Mouse (Mus musculus) neural tube, embryonic 15.5 days (tissue): ENCODE measurements around the gene Zfp865. TPM values are rescaled to one million over a fixed set of nuclear protein-coding genes. Genes with fewer than 3 reads are reported as not detected.
"Not testable (repeated sequence)": the region's sequence is repeated elsewhere in the genome, so short reads cannot be mapped to it uniquely, and the experiment has no call there.

Source experiments
- ATAC-seq: fragments of 200-750 bp; cut with Nextera tagmentation; 2 replicates; pipeline ENCODE4 v1.8.0; 2017; ENCODE audit warnings: mild to moderate bottlenecking, moderate TSS enrichment, moderate library complexity; ENCODE audit not compliant: low FRiP score
- H3K27ac ChIP-seq: fragments of 300-500 bp; sonication (generic); replicated peaks from 2 replicates; pipeline ENCODE4 v1.5.1; 2015; ENCODE audit warnings: mild to moderate bottlenecking, inconsistent platforms
- H3K27me3 ChIP-seq: fragments of 300-500 bp; sonication (generic); replicated peaks from 2 replicates; pipeline ENCODE4 v1.6.1; 2015; ENCODE audit warnings: inconsistent platforms
- H3K36me3 ChIP-seq: fragments of 300-500 bp; sonication (generic); 2 replicates; pipeline ENCODE4 v1.6.1; 2015; ENCODE audit warnings: inconsistent platforms
- H3K4me1 ChIP-seq: fragments of 300-500 bp; sonication (generic); 2 replicates; pipeline ENCODE4 v1.6.1; 2015; ENCODE audit warnings: inconsistent platforms
- H3K4me2 ChIP-seq: fragments of 300-500 bp; sonication (generic); 2 replicates; pipeline ENCODE4 v1.6.1; 2015; ENCODE audit warnings: inconsistent platforms, mild to moderate bottlenecking, moderate library complexity
- H3K4me3 ChIP-seq: fragments of 300-500 bp; sonication (generic); replicated peaks from 2 replicates; pipeline ENCODE4 v1.5.1; 2015; ENCODE audit warnings: mild to moderate bottlenecking, inconsistent platforms
- H3K9ac ChIP-seq: fragments of 300-500 bp; sonication (generic); replicated peaks from 2 replicates; pipeline ENCODE4 v1.6.1; 2015; ENCODE audit warnings: mild to moderate bottlenecking, inconsistent platforms
- H3K9me3 ChIP-seq: fragments of 300-500 bp; sonication (generic); replicated peaks from 2 replicates; pipeline ENCODE4 v1.6.1; 2016; ENCODE audit warnings: inconsistent platforms
- WGBS: fragments of 180-500 bp; shearing (Covaris S2); methylation state at CpG from one replicate; pipeline ENCODE4 v1.1.7; 2015; ENCODE audit warnings: mixed read lengths; 5-methylcytosine and 5-hydroxymethylcytosine counted together
- polyA plus RNA-seq: library from polyadenylated mRNA; unstranded; fragments of >200 nt; fragmentation: Nextera tagmentation; extraction: Ambion mirVana; gene quantifications from 2 replicates; pipeline ENCODE4 v1.2.1, GENCODE M21; 2015

Zfp865 gene
- polyA plus RNA-seq, 1 experiment from 2014 or later: 7.0 TPM

- peak within 1 kb of the TSS; percentile 81 for H3K9ac ChIP-seq
- H3K4me3 ChIP-seq: peak within 1 kb of the TSS; percentile 73
- WGBS: 4% methylated on average over 20 of the region's 26 CpGs
- peaks cover 23% of the 10 kb centered on the region for H3K36me3 ChIP-seq
- peak; percentile 88 for ATAC-seq
- H3K27me3 ChIP-seq: no peaks in the 10 kb centered on the region
- no peaks in the 10 kb centered on the region for H3K9me3 ChIP-seq
- peak within 1 kb of the TSS; percentile 77 for H3K4me2 ChIP-seq
- H3K27ac ChIP-seq: peak within 1 kb of the TSS; percentile 90
- peaks cover 41% of the 10 kb centered on the region for H3K4me1 ChIP-seq
These were observed 23.9 kb upstream of the Zfp865 start, which contains the start of gene Zfp579 for GRCm38 (mm10) chr7:4996003-4996895. TSS of gene Zfp579 (minus strand) at chr7:4996158.

DNA sequence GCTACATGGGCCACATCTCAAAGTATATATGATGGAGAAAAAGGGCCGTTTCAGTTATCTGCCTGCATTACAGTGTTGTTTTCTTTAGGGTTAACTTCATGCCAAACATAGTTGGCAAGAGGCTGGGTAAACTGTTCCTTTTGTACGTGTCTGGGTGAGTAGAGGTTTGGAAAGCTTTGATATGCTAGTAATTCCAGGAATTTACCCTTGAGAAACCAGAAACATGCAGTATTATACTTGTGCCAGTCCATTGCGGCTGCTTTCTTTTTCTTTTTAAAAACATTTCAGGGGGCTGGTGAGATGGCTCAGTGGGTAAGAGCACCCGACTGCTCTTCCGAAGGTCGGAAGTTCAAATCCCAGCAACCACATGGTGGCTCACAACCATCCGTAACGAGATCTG is 23.2 kb upstream of the Zfp865 start:
- H3K27ac ChIP-seq: peak overlapping the region; percentile 90
- peaks cover 41% of the 10 kb centered on the region for H3K4me1 ChIP-seq
- ATAC-seq: no peak
- peaks cover 16% of the 10 kb centered on the region for H3K36me3 ChIP-seq
- H3K4me3 ChIP-seq: peak overlapping the region; percentile 73
- H3K9ac ChIP-seq: peak overlapping the region; percentile 81
- 68% methylated on average over 6 of the region's 8 CpGs for WGBS
- H3K9me3 ChIP-seq: no peaks in the 10 kb centered on the region
- H3K27me3 ChIP-seq: no peaks in the 10 kb centered on the region
- peak overlapping the region; percentile 77 for H3K4me2 ChIP-seq

GRCm38 (mm10) chr7:4999876-5000275 is 20.3 kb upstream of the Zfp865 start:
- 72% methylated on average over 2 of the region's 2 CpGs for WGBS
- Histone ChIP-seq H3K27ac (no peak overlapping the region), H3K9me3 (no peaks in the 10 kb centered on the region), H3K4me1 (peaks cover 13% of the 10 kb centered on the region), H3K36me3 (no peaks in the 10 kb centered on the region), H3K4me3 (no peak overlapping the region), H3K4me2 (no peak overlapping the region), H3K9ac (no peak overlapping the region), H3K27me3 (no peaks in the 10 kb centered on the region)
- no peak for ATAC-seq

DNA sequence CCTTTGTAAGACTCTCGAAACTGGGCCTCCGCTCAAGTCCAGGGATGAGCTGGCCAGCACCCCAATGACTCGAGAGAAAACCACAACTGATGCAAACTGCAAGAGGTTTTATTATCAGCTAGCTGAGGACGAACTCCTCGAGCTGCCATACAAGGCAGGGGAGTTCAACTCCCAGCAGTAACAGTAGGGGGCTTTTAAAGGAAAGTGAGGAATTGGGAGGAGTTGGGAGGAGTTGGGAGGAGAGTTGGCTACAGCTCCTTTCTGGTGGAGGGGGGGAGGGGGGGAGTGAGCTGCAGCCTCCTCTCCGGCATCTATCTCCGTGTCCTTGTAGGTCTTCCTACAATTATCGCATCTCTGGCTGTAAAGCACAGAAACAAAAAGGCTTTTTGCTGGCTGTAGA is 17.3 kb upstream of the Zfp865 start:
- not testable (repeated sequence) for H3K4me3 ChIP-seq, H3K27me3 ChIP-seq, H3K4me2 ChIP-seq, H3K27ac ChIP-seq, H3K4me1 ChIP-seq, H3K9me3 ChIP-seq, ATAC-seq, H3K9ac ChIP-seq
- WGBS: 71% methylated on average over 8 of the region's 8 CpGs
- peaks cover 14% of the 10 kb centered on the region for H3K36me3 ChIP-seq

GRCm38 (mm10) chr7:5008229-5008628 is 11.9 kb upstream of the Zfp865 start:
- no peak overlapping the region for H3K9ac ChIP-seq
- ATAC-seq: no peak
- 0 out of 2 replicates have a peak, but pooled peaks cover 2% of the 10 kb centered on the region for H3K4me1 ChIP-seq
- H3K27me3 ChIP-seq: no peaks in the 10 kb centered on the region
- 95% methylated on average over 26 of the region's 26 CpGs for WGBS
- no peak overlapping the region for H3K27ac ChIP-seq
- no peaks in the 10 kb centered on the region for H3K9me3 ChIP-seq
- H3K4me2 ChIP-seq: no peak overlapping the region
- H3K36me3 ChIP-seq: peaks cover 63% of the 10 kb centered on the region
- H3K4me3 ChIP-seq: no peak overlapping the region

DNA sequence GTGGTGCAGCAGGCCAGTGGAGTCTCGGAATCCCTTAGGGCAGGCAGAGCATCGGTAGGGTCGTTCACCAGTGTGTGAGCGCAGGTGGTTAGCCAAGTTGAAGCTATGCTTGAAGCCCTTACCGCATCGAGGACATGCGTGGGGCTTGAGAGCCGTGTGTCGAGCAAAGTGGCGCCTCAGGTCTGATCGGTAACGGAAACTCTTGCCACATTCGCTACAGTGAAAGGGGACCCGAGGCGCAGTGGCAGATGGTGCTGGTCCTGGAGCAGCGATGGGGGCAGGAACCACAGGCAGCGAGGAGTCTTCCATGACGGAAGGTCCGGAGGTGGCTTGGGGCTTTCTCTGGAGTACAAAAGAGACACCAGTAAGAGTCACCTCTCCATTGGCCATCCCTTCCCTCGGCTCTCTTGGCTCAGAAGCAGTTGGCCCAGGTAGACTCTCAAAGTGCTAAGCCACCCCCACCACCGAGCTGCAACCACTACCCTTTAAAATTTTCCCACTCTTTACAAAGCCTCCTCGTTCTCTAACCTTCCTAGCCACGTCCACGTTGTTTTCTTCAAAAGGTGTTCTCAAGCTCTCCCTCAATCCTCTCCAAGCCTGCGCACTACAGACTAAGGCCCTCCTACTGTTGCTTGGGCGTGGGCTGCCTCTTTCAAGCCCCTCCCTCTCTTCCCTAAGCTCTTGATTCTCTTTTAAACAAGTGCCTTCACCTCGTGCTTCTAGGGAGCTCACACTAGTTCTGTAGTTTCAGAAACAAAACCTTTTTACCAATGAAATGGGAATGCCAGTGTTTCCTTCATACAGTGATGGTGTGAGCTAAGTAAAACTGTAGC is 7.3 kb upstream of the Zfp865 start:
- Histone ChIP-seq H3K4me1 (peaks cover 16% of the 10 kb centered on the region), H3K27me3 (no peaks in the 10 kb centered on the region), H3K36me3 (peaks cover 48% of the 10 kb centered on the region), H3K4me2 (peak overlapping the region; percentile 69; the same call in 1 of the 2 replicates), H3K4me3 (no peak overlapping the region), H3K9ac (no peak overlapping the region), H3K9me3 (no peaks in the 10 kb centered on the region), H3K27ac (no peak overlapping the region)
- 94% methylated on average over 27 of the region's 27 CpGs for WGBS
- no peak for ATAC-seq

- peaks cover 19% of the 10 kb centered on the region for H3K4me1 ChIP-seq
- under 1% methylated on average over 42 of the region's 42 CpGs for WGBS
- H3K4me2 ChIP-seq: peak within 1 kb of the TSS; percentile 69
- peak; percentile 86 for ATAC-seq
- H3K27ac ChIP-seq: peak within 1 kb of the TSS; percentile 99
- H3K36me3 ChIP-seq: peaks cover 32% of the 10 kb centered on the region
- H3K9me3 ChIP-seq: no peaks in the 10 kb centered on the region
- no peaks in the 10 kb centered on the region for H3K27me3 ChIP-seq
- peak within 1 kb of the TSS; percentile 79 for H3K9ac ChIP-seq
- peak within 1 kb of the TSS; percentile 72 for H3K4me3 ChIP-seq
These were observed 5.7 kb upstream of the Zfp865 start, which contains the start of the genes Zfp524 and Fiz1 for GRCm38 (mm10) chr7:5014251-5015117. TSS of gene Zfp524 (plus strand) at chr7:5014415. TSS of gene Fiz1 (minus strand) at chr7:5014697.

GRCm38 (mm10) chr7:5015118-5016001 is 4.8 kb upstream of the Zfp865 start, which contains the start of gene Gm44973:
TSS of gene Gm44973 (plus strand) at chr7:5015496.
- no peaks in the 10 kb centered on the region for H3K9me3 ChIP-seq
- peak within 1 kb of the TSS; percentile 99 for H3K27ac ChIP-seq
- H3K4me1 ChIP-seq: peaks cover 21% of the 10 kb centered on the region
- peak; percentile 79 for ATAC-seq
- H3K27me3 ChIP-seq: no peaks in the 10 kb centered on the region
- H3K36me3 ChIP-seq: peaks cover 24% of the 10 kb centered on the region
- peak within 1 kb of the TSS; percentile 72 for H3K4me3 ChIP-seq
- H3K4me2 ChIP-seq: peak within 1 kb of the TSS; percentile 69
- under 1% methylated on average over 63 of the region's 76 CpGs for WGBS
- H3K9ac ChIP-seq: peak within 1 kb of the TSS; percentile 79

DNA sequence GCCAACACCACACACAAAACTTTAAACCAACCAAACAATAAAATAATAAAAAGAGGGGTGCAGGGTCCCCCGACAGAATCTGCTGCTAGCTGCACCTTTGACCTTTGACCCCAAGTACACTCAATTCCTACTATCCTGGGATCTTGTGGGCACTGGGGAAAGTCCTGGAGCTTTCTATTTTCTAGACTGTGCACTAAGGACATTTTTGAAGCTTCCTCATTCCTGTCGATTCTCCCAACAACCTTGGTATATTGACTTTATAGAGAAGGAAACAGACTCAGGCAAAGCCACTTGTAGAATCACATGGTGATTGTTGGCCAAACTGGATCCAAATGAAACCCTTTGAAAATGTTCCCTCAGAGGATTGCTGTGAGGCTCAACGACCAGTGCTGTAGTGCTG is 4.1 kb upstream of the Zfp865 start:
- peaks cover 17% of the 10 kb centered on the region for H3K36me3 ChIP-seq
- H3K27ac ChIP-seq: peak overlapping the region; percentile 99
- no peaks in the 10 kb centered on the region for H3K27me3 ChIP-seq
- H3K9me3 ChIP-seq: no peaks in the 10 kb centered on the region
- H3K4me3 ChIP-seq: peak overlapping the region; percentile 72
- H3K4me1 ChIP-seq: peaks cover 25% of the 10 kb centered on the region
- no peak for ATAC-seq
- H3K4me2 ChIP-seq: peak overlapping the region; percentile 69
- 47% methylated on average over 3 of the region's 3 CpGs for WGBS
- H3K9ac ChIP-seq: peak overlapping the region; percentile 64

GRCm38 (mm10) chr7:5016920-5017319 is 3.3 kb upstream of the Zfp865 start:
- no peak overlapping the region for H3K9ac ChIP-seq
- no peak for ATAC-seq
- peaks cover 9% of the 10 kb centered on the region for H3K36me3 ChIP-seq
- H3K4me3 ChIP-seq: no peak overlapping the region
- H3K27ac ChIP-seq: no peak overlapping the region
- no peaks in the 10 kb centered on the region for H3K27me3 ChIP-seq
- H3K9me3 ChIP-seq: no peaks in the 10 kb centered on the region
- H3K4me1 ChIP-seq: peaks cover 33% of the 10 kb centered on the region
- no peak overlapping the region for H3K4me2 ChIP-seq
- 100% methylated on average over 2 of the region's 2 CpGs for WGBS
